Mouse (Mus musculus) layer of hippocampus, adult 18-20 months (tissue): ENCODE data around the gene Atpaf2. TPM values are rescaled to one million over a fixed set of nuclear protein-coding genes. Genes with fewer than 3 reads are reported as not detected.
"Not testable (repeated sequence)": the region's sequence is repeated elsewhere in the genome, so short reads cannot be mapped to it uniquely, and the experiment has no call there.

Source experiments
- DNase-seq, 2 experiments: peaks; one replicate each; pipeline ENCODE4 v3.0.0; 2022; ENCODE audit warnings: low spot score in 2 of 2
- long read RNA-seq: library from polyadenylated mRNA; stranded (forward); transcript quantifications from one replicate; pipeline ENCODE4 v2.0.0, GENCODE M21; 2021
- total RNA-seq, 2 experiments: library from RNA; stranded (reverse); gene quantifications; 2 replicates each; pipeline ENCODE4 v1.2.3; 2021

The Atpaf2 gene
- total RNA-seq, result 10 to 100 TPM; 22.3 to 24.7 TPM
- long read RNA-seq, transcript Atpaf2-201 (8 exons, 1,813 nt), result major isoform, 22 of 31 reads
- long read RNA-seq, partial matches to known transcripts, result 0 of 31 reads
- long read RNA-seq, other reads (novel, unspliced or antisense), result 8 of 31 reads

DNA sequence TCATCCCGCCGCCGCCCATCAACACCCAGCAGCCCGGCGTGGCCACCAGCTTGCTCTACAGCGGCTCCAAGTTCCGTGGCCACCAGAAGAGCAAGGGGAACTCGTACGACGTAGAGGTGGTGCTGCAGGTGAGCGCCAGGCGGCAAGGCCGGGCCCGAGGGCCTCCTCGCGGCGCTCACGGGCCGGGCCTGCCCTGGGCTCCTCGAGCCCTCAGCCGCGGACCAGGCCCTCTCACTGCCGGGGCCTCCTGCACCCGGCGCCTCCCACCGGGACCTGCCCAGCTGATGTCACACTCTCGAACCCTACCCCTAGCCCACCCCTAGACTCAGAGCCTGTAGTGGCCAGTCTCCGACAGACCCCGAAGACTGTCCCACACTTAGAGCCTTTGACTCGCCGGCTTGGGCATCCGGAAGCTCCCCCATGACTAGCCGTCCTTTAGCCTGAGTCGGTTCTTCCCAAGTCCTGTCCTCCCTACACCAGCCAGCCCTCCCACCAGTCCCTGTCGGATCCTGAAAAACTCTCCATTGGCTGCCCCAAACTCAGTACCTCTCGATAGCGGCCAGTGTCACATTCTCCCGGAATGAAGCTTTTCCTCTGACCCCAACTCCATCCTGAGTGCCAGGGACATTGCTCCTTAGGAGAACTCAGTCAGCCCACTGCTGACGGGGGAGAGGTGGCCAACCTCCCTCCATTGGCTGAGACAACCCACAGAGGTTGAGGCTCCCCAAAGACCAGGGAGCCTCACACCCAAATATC lies at the start of gene Atpaf2:
Gene Atpaf2, minus strand, starts transcription at position 741 of the 756 bp plus-strand sequence.
- peak in 1 of 2 experiments; percentile 17 for DNase-seq

DNA sequence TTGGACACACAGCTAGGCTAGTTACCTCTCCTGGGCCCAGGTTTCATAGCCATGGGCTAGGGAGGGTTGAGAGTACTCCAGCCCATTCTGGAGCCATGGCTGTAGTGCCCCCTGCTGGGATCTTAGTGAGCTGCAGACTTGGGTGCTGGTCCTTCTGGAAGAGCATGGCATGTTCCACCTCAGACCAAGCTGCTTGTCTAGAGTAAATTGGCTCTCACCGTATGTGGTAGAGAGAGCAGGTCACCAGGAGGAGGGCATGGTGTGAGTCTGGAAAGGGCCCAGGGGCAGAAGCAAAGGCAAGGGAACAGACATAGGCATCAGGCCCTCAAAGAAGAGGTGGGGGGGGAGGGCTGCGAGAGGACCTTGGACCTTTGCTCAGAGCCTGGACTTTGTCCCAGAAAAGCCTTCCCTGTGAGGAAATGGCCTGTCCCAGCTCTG lies 47.7 kb upstream of the Atpaf2 start:
- DNase-seq, result peak in 1 of 2 experiments; percentile 37

- DNase-seq, result no peak
Measured at GRCm38 (mm10) chr11:60457973-60458372, 39.7 kb upstream of the Atpaf2 start.

- DNase-seq, result no peak
Measured at GRCm38 (mm10) chr11:60454745-60455087, 36.5 kb upstream of the Atpaf2 start.

GRCm38 (mm10) chr11:60454080-60454744 lies 36.0 kb upstream of the Atpaf2 start, which contains the start of gene Drg2:
TSS of gene Drg2 (plus strand) at chr11:60454591.
- DNase-seq, result peak; percentile 83 to 90

DNA sequence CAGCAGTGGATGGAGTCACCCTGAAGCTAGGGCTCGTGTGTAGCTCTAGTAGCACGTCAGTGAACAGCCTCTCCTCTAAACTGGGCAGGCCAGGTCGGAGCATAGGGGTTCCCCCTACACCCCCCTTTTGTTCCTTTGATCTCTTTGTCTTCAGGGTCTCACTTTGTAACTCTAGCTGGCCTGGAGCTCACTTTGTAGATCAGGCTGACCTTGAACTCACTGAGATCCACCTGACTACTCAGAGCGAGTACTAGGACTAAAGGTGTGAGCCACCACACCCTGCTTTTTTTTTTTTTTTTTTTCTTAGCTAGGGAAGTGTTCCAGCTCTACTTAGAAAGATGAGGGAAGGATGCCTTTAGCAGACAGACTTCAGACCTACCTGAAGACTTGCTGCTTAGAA lies 25.8 kb upstream of the Atpaf2 start:
- DNase-seq, result no peak

DNA sequence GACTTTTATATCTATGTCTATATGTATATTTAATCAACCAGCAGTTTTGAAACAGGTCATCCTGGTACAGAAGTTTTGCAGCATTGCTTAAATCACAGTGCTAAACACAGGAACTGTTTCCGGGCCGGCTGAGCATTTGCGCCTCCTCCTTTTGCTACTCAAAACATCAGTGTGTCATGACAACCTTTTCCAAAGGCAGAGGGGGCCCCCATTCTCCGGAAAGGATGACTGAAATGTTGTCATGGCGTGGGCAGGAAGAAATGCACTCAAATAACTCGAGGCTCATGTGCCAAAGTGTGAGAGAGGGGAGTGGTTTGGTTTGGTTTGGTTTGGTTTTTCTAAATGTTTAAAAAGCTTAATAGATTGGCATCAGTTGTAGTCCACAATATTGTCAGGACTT lies 24.6 kb upstream of the Atpaf2 start:
- peak in 1 of 2 experiments; percentile 28 for DNase-seq

DNA sequence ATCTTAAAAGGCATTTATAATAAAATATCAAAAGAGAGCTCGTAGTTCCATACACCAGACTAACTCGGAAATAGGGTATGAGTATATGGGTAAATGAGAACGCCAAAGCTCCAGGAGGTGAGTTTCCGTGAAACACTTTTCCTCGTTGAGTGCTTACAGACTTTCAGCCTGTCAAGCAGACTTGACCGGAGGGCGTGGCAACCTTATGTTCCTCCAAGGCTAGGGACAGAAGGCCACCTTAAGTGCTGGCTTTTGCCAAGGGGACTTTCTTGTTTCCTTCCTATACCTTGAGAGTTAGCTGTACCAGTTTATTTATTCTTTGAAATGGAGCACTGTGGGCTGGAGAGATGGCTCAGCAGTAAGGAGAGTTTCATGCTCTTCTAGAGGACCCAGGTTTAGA lies 21.9 kb upstream of the Atpaf2 start:
- no peak for DNase-seq

- DNase-seq, result not testable (repeated sequence)
Measured at GRCm38 (mm10) chr11:60439621-60440020, 21.4 kb upstream of the Atpaf2 start.

DNA sequence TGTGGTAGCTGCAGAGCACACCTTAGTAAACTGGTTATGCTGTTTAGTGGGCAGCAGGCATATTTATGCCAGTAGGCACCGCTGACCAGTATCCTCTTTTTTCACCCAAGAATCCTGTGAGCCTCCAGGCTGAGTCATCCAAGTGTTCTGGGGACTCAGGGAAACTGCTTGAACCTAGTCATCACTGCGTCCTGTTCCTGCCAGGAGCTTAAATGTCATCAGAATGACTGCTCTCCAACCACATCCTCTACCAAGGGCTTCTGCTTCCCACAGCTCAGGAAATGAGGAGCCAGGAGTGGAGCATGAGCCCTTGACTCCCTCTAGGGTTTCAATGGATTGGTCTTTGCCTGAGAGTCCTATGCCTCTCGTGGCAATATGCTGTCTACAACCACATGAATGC lies 18.4 kb upstream of the Atpaf2 start:
- no peak for DNase-seq

GRCm38 (mm10) chr11:60435133-60435532 lies 16.9 kb upstream of the Atpaf2 start:
- DNase-seq, result no peak

DNA sequence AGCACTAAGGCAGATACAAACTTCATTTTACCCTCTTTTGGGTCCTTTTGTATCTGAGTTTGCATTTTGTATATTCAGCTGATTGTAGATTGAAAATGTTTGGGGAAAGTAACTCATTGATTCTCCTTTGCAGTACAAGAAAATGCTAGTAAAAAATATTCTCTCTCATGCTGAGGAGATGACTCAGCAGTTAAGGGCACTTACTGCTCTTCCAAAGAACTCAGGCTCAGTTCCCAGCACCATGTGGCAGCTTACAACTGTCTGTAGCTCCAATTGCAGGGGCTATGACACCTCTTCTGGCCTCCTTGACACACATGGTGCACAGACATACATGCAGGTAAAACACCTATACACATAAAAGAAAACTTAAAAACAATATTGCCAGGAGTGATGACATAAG lies 15.2 kb upstream of the Atpaf2 start:
- DNase-seq, result no peak

DNA sequence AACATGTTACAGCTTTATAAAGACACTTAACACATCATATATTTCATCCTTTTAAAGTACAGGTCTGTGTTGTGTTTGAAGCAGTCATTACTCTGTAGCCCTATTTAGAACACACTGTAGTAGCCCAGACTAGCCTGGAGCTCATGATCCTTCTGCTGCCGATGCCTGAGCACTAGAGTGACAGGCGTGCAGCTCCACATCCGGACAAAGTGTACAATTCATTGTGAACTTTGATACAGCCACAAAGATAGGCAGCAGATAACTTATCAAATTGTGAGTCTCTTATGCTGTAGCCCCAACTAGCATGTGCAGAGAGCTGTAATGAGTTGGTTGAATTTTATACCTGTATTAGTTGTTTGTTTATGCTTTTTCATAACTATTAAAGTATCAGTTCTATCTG lies 9.4 kb upstream of the Atpaf2 start:
- no peak for DNase-seq

GRCm38 (mm10) chr11:60426417-60426816 lies 8.2 kb upstream of the Atpaf2 start:
- DNase-seq, result no peak

- no peak for DNase-seq
Measured at GRCm38 (mm10) chr11:60423006-60423405, 4.7 kb upstream of the Atpaf2 start.

DNA sequence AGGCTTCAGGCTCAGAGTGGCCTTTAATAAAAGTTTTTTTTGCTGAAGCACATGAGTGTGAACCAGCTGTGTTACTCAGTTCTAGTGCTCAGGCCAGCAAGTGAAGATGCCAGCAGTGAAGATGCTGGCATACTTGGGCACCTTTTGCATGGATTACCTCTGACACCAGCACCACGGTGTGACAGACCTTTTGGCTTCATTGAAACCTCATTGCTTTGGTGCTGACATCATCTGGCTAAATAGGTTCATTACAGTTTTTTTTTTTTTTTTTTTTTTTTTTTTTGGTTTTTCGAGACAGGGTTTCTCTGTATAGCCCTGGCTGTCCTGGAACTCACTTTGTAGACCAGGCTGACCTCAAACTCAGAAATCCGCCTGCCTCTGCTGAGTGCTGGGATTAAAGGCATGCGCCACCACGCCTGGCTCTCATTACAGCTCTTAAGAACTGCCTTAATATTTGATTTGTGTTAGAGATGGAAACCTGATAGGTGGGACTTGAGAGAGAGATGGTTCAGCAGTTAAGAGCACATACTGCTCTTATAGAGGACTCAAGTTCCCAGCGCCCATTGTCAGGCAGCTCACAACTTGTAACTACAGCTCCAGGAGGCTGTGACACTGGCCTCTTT lies 3.9 kb upstream of the Atpaf2 start:
- no peak for DNase-seq

DNA sequence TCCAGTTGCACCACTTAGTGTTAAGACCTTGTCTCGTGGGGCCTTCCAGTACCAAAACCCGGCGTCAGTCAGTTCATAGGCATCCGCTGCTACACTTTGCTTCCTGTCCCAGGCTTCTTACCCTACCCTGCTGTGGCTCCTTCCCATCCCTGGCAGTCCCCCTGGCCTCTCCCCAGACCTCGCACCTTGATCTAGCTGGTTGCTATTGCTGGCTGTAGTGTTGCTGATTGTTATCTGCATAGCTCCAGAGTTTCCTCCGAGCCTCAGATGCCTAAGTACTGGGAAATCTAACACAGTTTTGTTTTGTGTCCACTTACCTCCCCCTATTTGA lies 181 bp upstream of the Atpaf2 start:
- no peak for DNase-seq

GRCm38 (mm10) chr11:60416963-60417716 lies 1.1 kb downstream of the Atpaf2 start, which contains the start of gene Gid4:
TSS of gene Gid4 (plus strand) at chr11:60417145.
- DNase-seq, result peak; percentile 99 to 100

- no peak for DNase-seq
Measured at GRCm38 (mm10) chr11:60416590-60416962, 1.7 kb downstream of the Atpaf2 start.

- DNase-seq, result no peak
Measured at GRCm38 (mm10) chr11:60412921-60413320, 5.3 kb downstream of the Atpaf2 start.

- peak; percentile 37 to 88 for DNase-seq
Measured at GRCm38 (mm10) chr11:60412173-60412572, 6.1 kb downstream of the Atpaf2 start.
